Mouse (Mus musculus): ENCODE results near the gene Lnx2. TPM values are rescaled to one million over a fixed set of nuclear protein-coding genes. Genes with fewer than 3 reads are reported as not detected.
A peak's percentile ranks its signal among the peaks of the same experiment; 100 is the strongest.

Lnx2 gene
- polyA plus RNA-seq, 1 experiment from 2014 or later: 9.3 TPM

DNA sequence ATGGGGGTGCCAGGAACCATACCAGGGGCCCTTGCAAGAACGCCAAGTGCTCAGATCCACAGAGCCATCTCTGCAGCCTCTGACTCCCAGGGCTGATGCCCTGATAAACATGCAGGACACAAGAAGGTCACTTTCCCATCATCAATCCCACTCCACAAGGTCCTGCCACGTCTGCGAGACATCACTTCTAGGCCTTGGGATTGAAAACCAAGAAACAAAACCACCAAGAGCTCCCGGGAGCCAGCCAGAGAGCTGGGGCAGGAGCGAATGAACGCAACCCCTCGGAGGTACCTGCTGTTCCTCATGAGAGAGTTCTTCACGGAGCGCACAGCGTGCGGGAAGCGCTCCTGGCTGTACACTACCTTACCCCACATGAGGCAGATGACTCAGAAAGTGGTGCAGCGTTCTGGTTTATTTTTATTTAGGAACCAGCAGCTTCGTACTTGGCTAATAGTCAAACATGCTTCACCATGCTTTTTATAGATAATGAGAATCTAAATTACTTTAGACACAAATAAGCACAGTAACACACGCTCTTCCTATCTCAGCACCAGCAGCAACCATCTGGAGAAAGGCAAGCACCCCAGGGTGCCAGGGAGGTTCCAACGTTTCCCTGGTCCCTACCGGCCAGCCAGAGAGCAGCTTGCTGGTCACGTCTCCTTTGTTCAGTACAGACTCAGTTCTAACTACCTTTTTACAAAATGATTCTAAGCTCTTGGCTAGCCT is 53.0 kb downstream of the Lnx2 start:
- Histone ChIP-seq H3K4me1 (replicated peaks; ENCODE audit: control insufficient read depth, insufficient read depth) (no peaks in the 10 kb centered on the region), H3K36me3 (ENCODE audit: control insufficient read depth, insufficient read depth, low read length) (peaks cover 35% of the 10 kb centered on the region), H3K4me2 (replicated peaks; ENCODE audit: low read depth) (no peak overlapping the region), H3K27ac (replicated peaks) (no peak overlapping the region), H3K27me3 (ENCODE audit: control insufficient read depth, insufficient read depth, low read length) (no peaks in the 10 kb centered on the region), H3K4me3 (ENCODE audit: low read depth, low read length) (no peak overlapping the region), H3K9me3 (ENCODE audit: control insufficient read depth, low read length) (no peaks in the 10 kb centered on the region), H3K9ac (ENCODE audit: low read length) (no peak overlapping the region)
- TF ChIP-seq EP300 (optimal IDR thresholded peaks at IDR 0.05): no peak
- no peak for TF ChIP-seq CTCF (IDR thresholded peaks at IDR 0.05; ENCODE audit: low read depth)
- no peak for ATAC-seq (ENCODE audit: low FRiP score, low TSS enrichment)
- DNase-seq (ENCODE audit: low spot score): no peak
- 92% methylated on average over 18 of the region's 18 CpGs for WGBS

DNA sequence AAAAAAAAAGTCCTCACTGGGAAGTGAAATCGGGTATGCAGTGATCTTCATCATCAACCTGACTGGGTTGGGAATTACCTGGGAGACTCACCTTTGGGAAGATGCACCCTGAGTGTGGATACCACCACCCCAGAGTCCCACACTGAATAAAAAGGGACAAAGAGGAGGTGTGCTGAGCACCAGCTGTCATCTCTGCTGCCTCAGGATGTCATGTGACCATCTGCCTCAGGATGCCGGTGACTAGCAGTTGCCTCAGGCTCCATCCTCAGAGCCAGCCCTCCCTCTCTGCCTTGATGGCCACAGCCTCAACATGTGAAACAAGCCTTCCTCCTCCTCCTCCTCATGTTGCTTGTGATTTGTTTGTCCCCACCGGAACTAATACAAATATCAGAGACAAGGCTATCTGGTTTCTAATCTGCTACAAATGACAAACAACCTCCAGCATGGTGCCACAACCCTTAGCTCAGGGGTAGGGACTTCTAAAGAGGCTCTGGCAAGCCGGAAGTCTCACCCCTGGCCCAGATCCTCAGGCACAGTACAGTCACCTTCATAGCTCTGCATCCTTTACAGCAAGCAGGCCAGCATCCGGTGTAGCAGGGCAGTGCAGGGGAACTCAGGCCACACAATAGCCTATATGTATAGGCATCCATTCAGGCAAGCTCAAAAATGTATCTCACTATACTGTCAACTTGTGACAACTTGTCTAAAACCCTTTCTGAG is 54.7 kb downstream of the Lnx2 start:
- ATAC-seq (ENCODE audit: low FRiP score, low TSS enrichment): no peak

DNA sequence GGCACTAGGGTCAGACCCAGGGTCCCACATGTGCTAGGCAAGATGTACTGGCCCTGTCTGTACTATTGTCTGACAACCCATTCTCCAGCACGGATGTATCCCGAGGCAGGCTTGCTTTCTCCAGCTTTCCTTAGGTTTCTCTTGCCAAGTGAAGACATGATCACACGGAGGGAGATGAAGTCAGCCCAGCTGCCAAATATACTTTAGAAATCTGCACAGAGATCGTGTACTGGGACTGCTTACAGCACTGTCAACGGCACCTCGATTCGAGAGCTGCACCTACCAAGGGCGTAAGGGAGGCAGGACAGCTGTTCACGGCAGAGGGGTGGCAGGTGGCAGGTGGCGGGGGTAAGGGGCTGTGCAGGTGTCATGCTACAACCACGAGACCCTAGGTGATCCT is 55.8 kb downstream of the Lnx2 start:
- Histone ChIP-seq H3K9ac (ENCODE audit: low read length) (no peak overlapping the region), H3K27ac (replicated peaks) (no peak overlapping the region), H3K9me3 (ENCODE audit: control insufficient read depth, low read length) (no peaks in the 10 kb centered on the region), H3K4me1 (replicated peaks; ENCODE audit: control insufficient read depth, insufficient read depth) (no peaks in the 10 kb centered on the region), H3K4me2 (replicated peaks; ENCODE audit: low read depth) (no peak overlapping the region), H3K4me3 (ENCODE audit: low read depth, low read length) (no peak overlapping the region), H3K36me3 (ENCODE audit: control insufficient read depth, insufficient read depth, low read length) (peaks cover 26% of the 10 kb centered on the region), H3K27me3 (ENCODE audit: control insufficient read depth, insufficient read depth, low read length) (no peaks in the 10 kb centered on the region)
- TF ChIP-seq CTCF (IDR thresholded peaks at IDR 0.05; ENCODE audit: low read depth) (no peak), EP300 (optimal IDR thresholded peaks at IDR 0.05) (no peak)
- 86% methylated on average over 11 of the region's 11 CpGs for WGBS
- ATAC-seq (ENCODE audit: low FRiP score, low TSS enrichment): no peak
- no peak for DNase-seq (ENCODE audit: low spot score)

More for the DNA sequence above, 54.7 kb downstream of the Lnx2 start:
- H3K4me2 ChIP-seq (replicated peaks; ENCODE audit: low read depth): no peak overlapping the region
- WGBS: 67% methylated on average over 5 of the region's 5 CpGs
- H3K4me3 ChIP-seq (ENCODE audit: low read depth, low read length): no peak overlapping the region
- H3K9ac ChIP-seq (ENCODE audit: low read length): no peak overlapping the region
- H3K36me3 ChIP-seq (ENCODE audit: control insufficient read depth, insufficient read depth, low read length): peaks cover 30% of the 10 kb centered on the region
- TF ChIP-seq CTCF (IDR thresholded peaks at IDR 0.05; ENCODE audit: low read depth): no peak
- no peak for TF ChIP-seq EP300 (optimal IDR thresholded peaks at IDR 0.05)
- H3K4me1 ChIP-seq (replicated peaks; ENCODE audit: control insufficient read depth, insufficient read depth): no peaks in the 10 kb centered on the region
- no peaks in the 10 kb centered on the region for H3K9me3 ChIP-seq (ENCODE audit: control insufficient read depth, low read length)
- no peak overlapping the region for H3K27ac ChIP-seq (replicated peaks)
- DNase-seq (ENCODE audit: low spot score): no peak
- H3K27me3 ChIP-seq (ENCODE audit: control insufficient read depth, insufficient read depth, low read length): no peaks in the 10 kb centered on the region

DNA sequence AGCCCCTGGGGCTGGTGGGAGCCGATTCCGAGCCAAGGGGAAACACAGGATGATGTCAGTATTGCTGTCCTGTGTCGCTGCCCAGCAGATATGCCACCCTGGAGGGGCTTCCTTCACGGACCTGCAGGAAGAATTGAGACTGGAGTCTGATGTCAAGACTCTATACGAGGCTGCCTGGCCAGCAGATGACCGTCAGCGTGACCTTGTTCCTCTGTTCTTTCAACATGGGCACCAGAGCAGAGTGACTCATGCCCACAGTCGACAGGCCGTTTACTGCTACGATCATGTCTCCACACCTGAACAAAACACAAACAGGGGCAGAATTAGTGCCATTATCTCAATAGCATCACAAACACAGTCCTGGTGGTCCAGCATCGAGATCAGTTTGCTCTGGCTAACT is 57.6 kb downstream of the Lnx2 start:
- H3K4me2 ChIP-seq (replicated peaks; ENCODE audit: low read depth): no peak overlapping the region
- no peak for DNase-seq (ENCODE audit: low spot score)
- H3K4me3 ChIP-seq (ENCODE audit: low read depth, low read length): no peak overlapping the region
- 88% methylated on average over 11 of the region's 11 CpGs for WGBS
- peaks cover 21% of the 10 kb centered on the region for H3K36me3 ChIP-seq (ENCODE audit: control insufficient read depth, insufficient read depth, low read length)
- H3K4me1 ChIP-seq (replicated peaks; ENCODE audit: control insufficient read depth, insufficient read depth): no peaks in the 10 kb centered on the region
- no peaks in the 10 kb centered on the region for H3K9me3 ChIP-seq (ENCODE audit: control insufficient read depth, low read length)
- TF ChIP-seq CTCF (IDR thresholded peaks at IDR 0.05; ENCODE audit: low read depth) (no peak), EP300 (optimal IDR thresholded peaks at IDR 0.05) (no peak)
- no peak for ATAC-seq (ENCODE audit: low FRiP score, low TSS enrichment)
- H3K9ac ChIP-seq (ENCODE audit: low read length): no peak overlapping the region
- no peaks in the 10 kb centered on the region for H3K27me3 ChIP-seq (ENCODE audit: control insufficient read depth, insufficient read depth, low read length)
- H3K27ac ChIP-seq (replicated peaks): no peak overlapping the region

DNA sequence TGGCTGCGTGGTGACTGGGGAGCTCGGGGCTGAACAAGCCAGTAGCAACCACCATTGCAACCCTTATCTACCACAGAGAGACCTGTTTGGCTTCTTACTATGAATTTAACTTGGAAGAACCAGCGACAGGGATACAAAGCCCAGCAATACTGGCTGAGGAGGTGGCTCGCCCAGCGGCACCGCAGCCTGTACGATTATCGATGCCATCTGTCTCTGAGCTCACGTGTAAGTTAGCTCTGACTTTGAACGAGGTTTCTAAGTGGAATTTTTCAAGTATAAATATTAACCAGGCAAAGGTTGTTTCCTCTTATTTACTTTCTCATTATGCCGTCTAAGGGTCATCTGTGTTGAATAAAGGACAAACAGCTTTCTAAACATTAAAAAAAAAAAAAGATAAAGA is 58.9 kb downstream of the Lnx2 start:
- DNase-seq (ENCODE audit: low spot score) (peak; percentile 49), ATAC-seq (ENCODE audit: low FRiP score, low TSS enrichment) (peak; percentile 35; the same call in 1 of the 2 replicates)
- 48% methylated on average over 11 of the region's 11 CpGs for WGBS
- Histone ChIP-seq H3K9ac (ENCODE audit: low read length) (no peak overlapping the region), H3K4me1 (replicated peaks; ENCODE audit: control insufficient read depth, insufficient read depth) (no peaks in the 10 kb centered on the region), H3K27me3 (ENCODE audit: control insufficient read depth, insufficient read depth, low read length) (no peaks in the 10 kb centered on the region), H3K9me3 (ENCODE audit: control insufficient read depth, low read length) (no peaks in the 10 kb centered on the region), H3K4me3 (ENCODE audit: low read depth, low read length) (no peak overlapping the region), H3K4me2 (replicated peaks; ENCODE audit: low read depth) (no peak overlapping the region), H3K36me3 (ENCODE audit: control insufficient read depth, insufficient read depth, low read length) (peaks cover 16% of the 10 kb centered on the region), H3K27ac (replicated peaks) (no peak overlapping the region)
- no peak for TF ChIP-seq EP300 (optimal IDR thresholded peaks at IDR 0.05)
- TF ChIP-seq CTCF (IDR thresholded peaks at IDR 0.05; ENCODE audit: low read depth): no peak

DNA sequence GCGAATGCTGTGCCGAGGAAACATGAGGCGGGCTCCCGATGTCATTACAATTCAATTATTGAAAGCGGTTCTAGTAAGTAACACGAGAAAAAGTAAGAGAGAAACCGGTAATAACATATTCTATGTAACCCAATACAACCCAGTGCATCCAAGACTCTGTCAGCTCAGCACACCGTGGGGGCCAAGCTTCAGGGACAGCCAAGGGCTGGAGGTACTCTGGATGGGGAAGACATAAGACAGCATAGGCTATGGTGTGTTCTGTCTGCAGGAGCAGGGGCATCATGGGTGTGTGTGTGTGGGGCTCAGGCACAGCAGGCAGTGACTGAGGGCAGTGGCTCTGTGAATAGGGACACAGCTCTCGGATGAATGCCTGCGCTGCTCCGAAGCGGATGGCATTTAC is 59.8 kb downstream of the Lnx2 start:
- WGBS: 68% methylated on average over 12 of the region's 12 CpGs
- H3K4me2 ChIP-seq (replicated peaks; ENCODE audit: low read depth): no peak overlapping the region
- no peak for TF ChIP-seq CTCF (IDR thresholded peaks at IDR 0.05; ENCODE audit: low read depth)
- no peak for TF ChIP-seq EP300 (optimal IDR thresholded peaks at IDR 0.05)
- no peak overlapping the region for H3K9ac ChIP-seq (ENCODE audit: low read length)
- peaks cover 16% of the 10 kb centered on the region for H3K36me3 ChIP-seq (ENCODE audit: control insufficient read depth, insufficient read depth, low read length)
- H3K27me3 ChIP-seq (ENCODE audit: control insufficient read depth, insufficient read depth, low read length): no peaks in the 10 kb centered on the region
- H3K4me1 ChIP-seq (replicated peaks; ENCODE audit: control insufficient read depth, insufficient read depth): no peaks in the 10 kb centered on the region
- 0 out of 2 replicates have a peak, but pooled peaks have one; percentile 16 for ATAC-seq (ENCODE audit: low FRiP score, low TSS enrichment)
- no peak for DNase-seq (ENCODE audit: low spot score)
- no peak overlapping the region for H3K4me3 ChIP-seq (ENCODE audit: low read depth, low read length)
- no peaks in the 10 kb centered on the region for H3K9me3 ChIP-seq (ENCODE audit: control insufficient read depth, low read length)
- H3K27ac ChIP-seq (replicated peaks): no peak overlapping the region
